Mouse (Mus musculus): ENCODE results near the gene Fabp3.

The Fabp3 gene

GRCm38 (mm10) chr4:130294513-130294912 is 13.9 kb upstream of the Fabp3 start:
- no peak for DNase-seq (ENCODE audit: low read depth, low spot score)

- no peak for DNase-seq (ENCODE audit: low read depth, low spot score)
Measured at GRCm38 (mm10) chr4:130295047-130295745, 13.2 kb upstream of the Fabp3 start.

- no peak for DNase-seq (ENCODE audit: low read depth, low spot score)
Measured at GRCm38 (mm10) chr4:130296243-130296965, 12.0 kb upstream of the Fabp3 start.

DNA sequence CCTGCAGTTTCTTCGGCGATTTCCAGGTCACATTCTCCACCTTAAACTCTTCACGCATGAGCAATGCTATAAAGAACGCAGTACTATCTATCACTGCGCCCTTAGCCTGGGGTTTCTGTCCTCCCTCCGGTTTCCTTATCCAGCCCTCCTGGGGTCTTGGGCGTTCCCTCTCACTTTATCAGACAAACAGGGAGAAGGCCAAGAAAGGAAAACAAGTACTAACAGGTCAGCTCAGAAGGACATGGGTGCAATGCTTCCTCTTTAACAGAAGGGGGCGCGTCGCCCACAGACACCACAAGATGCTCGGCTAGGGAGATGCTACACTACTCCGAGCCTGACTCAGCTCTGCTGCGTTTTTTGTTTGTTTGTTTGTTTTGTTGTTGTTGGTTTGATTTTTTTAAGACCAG is 11.3 kb upstream of the Fabp3 start:
- peak; percentile 57 for DNase-seq (ENCODE audit: low read depth, low spot score)

DNA sequence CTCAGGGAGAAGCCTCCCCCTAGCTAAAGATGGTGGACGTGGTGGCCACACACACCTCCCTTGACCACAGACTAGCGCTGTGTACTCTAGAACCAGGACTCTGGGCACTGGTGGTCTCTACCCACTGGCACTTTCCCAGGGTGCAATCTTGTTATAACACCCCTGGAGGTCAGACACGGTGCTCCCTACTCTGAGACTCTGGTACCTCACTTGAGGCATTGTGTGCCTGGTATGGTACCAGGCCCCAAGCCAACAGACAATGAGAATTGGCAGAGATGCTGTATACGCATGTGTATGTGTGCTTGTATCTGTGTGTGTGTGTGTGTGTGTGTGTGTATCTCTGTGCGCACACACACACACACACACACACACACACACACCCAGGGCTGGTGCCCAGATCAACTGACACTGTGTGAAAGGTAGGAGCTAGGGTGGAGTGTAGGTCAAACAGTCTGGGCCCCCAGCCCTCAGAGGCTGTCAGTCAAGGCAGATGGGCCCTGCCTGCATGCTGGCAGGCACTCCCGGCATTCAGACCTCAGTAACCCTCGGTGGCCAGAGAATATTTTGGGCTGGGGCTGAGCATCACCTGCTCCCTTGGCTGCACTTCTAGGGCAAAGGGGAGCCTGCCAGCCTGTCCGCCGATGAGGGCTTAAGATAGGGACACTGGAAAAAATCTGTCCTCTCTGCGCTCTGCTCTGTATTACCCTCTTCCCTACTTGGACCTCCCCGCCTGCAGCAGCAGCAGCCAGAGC is 9.3 kb upstream of the Fabp3 start:
- peak; percentile 92 for DNase-seq (ENCODE audit: low read depth, low spot score)

DNA sequence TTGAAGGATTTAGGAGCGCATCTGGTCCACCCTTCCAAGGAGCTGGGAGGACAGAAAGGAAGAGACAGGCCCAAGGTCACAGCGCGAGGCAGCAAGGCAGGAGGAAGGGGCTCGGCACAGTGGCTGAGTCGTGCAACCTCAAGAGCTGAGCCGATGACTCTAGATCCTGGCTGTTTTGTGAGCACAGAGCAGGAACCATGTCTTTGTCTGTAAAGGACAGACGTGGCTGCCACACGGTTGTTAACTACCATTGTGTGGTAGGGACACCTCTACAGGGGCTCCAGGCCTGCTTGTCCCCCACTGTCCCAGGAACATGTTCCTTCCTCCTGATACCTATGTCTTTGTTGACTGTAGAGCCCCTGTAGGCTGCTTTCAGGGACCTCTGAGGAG is 8.8 kb upstream of the Fabp3 start:
- no peak for DNase-seq (ENCODE audit: low read depth, low spot score)

DNA sequence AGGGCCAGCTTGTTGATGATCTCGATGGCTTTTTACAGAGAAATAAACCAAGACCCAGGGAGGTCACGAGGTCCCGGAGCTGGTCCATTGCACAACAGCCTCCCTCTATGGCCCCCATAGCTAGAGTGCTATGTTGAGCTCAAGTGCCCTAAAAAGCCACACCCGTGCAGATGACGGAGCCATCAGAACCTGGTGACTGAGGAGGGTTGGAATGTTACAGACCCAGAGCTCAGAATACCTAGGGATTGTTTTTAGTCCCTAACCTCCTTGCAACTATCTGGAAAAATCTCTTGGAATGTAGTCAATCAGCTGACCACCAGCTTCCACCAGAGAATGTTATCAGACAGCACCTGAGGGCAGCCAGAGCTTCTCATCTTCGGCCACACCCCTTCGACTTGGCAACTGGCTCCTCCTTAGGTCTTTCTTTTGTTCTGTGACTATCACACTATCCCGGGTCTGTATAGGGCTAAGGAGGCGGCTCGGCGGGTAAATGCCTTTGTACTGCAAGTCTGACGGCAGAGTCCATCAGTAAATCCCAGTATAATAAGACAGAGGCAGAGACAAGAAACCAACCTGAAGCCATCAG is 6.0 kb upstream of the Fabp3 start:
- DNase-seq (ENCODE audit: low read depth, low spot score), result no peak

DNA sequence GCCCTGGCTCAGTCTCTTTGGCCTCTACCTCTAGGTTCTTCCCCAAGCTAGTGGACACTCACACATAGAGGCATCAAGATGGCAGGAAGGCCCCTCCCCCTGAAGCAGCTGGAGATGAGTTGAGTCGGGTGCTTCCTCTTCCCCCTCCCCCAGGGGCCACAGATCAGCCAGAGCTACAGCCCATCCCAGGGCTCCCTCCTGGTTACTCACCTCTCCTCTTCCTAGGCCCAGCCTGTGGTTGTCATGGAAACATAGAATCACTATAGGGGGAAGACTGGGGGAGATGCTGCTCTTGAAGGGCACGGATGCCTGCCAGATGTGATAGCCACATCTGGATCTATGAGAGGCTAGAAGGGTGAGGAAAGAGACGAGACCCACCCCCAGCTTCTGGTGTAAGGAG is 3.6 kb upstream of the Fabp3 start:
- no peak for DNase-seq (ENCODE audit: low read depth, low spot score)

DNA sequence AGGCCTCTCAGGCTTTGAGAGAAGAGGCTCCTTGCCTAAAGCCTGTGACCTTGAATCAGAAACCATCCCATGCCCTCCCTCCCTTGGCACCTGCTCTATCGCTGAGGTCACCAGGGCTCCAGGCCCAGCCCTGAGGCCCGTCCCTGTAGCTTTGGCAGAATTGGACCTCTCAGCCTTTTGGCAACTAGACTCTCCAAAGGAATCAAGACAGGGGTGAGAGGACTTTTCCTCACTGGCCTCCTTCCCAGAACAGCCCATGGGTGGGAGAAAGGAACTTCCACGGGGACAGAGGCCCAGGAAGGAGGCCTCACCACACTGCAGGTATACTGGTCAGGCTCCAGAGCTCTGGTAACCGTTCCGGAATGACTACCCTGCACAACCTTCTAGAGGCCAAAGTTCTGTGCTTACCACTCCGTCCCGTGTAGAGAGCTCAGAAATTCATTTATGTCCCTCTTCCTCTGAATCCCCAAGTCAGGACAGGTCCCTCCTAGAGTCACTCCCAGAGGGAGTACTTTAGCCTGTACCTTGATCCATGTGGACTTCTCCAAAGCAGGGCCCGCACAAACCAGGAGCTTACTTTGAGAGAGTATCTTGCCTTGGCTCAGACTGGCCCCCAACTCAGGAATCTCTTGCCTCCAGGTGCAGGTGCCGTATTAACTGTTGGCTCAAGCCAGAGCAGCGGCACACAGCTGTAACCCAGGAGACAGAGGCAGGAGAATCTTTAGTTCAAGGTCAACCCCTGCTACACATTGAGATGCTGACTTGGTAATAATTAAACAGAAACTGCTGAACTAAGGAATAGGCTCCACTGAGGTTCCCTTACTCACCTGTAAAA is 1.4 kb upstream of the Fabp3 start:
- DNase-seq (ENCODE audit: low read depth, low spot score), result peak; percentile 81

- peak; percentile 56 for DNase-seq (ENCODE audit: low read depth, low spot score)
Measured at GRCm38 (mm10) chr4:130307851-130308230, 554 bp upstream of the Fabp3 start.

GRCm38 (mm10) chr4:130309254-130309653 is 859 bp downstream of the Fabp3 start:
- no peak for DNase-seq (ENCODE audit: low read depth, low spot score)

DNA sequence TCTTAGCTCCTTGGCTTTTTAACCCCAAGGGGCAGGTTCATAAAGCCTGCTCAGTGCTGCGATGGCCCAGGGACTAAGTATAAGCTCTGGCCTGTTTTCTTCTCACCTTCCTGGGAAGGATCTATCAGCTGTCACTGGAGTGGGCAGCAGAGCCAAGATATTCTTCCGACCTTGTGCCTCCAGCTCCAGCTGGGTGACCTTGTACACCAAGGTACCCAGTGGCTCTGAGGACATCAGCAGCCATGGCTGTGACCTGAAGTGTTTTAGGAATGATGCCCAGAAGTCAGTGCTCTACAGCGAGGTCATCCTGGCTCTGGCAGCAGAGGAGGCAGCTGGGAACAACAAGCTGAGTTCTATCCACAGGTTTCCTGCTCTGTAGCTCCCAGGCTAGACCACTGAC is 4.1 kb downstream of the Fabp3 start:
- DNase-seq (ENCODE audit: low read depth, low spot score), result peak; percentile 58

DNA sequence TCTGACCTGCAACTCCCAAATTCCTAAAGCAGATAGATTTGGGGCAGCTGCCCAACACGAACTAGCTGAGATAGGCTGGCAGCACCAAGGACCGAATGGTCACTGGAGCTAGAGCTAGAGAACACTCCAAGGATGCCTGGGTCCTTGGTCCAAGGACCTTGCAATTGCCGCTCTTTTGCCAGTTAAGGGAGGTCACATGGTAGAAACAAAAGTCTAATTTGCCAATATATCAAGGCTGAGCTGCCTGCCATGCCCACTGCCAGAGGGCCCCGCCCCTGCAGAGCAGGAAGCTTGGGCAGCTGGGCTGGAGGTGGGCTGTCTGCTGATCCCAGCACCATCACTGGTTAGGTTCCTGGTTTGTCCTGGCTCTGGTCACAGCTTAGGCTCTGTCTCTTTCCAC is 5.2 kb downstream of the Fabp3 start:
- DNase-seq (ENCODE audit: low read depth, low spot score), result no peak

DNA sequence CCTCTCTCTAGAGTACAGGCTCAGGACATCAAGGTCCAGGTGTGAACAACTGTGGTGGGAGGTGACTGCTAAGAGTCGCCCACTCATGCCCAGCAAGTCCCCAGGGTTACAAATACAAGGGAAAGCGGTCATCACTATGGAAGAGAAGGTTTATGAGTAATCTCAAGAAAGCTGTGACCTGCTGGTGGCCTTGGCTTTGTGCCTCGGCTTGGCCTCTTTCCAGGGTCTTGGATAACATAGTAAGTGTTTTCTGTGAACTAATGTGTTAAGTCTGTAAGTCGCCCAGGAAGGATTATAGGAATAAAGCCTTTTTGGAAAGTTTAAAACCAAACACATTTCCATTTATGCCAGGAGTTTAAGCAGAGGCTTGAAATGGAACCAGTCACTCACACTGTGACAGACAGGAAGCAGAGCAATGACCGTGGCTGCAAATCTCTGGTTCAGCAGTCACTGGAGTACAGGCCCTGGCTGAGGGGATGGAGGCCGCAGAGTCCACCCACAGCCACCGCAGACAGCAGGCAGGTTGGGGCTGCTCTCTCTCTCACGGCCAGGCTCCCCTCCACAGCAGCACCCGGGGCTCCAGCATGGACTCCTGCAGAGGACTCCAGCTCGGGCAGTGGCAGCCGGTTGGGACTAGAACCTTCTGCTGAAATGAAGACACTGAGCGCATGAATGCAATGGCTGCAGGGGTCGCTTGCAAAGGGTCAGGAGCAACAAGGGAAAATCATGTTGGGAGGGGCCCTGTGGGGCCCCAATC is 7.6 kb downstream of the Fabp3 start:
- no peak for DNase-seq (ENCODE audit: low read depth, low spot score)

GRCm38 (mm10) chr4:130316691-130317090 is 8.3 kb downstream of the Fabp3 start:
- no peak for DNase-seq (ENCODE audit: low read depth, low spot score)

DNA sequence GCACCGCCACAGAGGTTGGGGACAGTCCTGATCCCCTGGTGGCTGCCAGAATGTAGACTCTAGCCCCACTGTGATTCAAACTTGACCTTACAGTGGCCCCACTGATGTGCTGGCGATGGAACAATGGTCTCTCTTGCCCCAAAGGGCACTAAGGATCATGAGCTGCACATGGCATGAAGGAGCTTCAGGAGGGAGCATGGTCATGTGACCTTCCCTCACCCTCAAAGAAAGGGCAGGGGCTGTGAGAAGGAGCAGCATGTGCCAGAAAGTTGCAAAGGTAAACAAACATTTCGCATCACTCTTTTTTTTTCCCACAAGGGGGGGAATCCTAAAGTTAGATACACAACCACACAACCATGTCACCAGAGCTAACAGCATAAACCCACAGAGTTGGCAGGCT is 9.7 kb downstream of the Fabp3 start:
- no peak for DNase-seq (ENCODE audit: low read depth, low spot score)

DNA sequence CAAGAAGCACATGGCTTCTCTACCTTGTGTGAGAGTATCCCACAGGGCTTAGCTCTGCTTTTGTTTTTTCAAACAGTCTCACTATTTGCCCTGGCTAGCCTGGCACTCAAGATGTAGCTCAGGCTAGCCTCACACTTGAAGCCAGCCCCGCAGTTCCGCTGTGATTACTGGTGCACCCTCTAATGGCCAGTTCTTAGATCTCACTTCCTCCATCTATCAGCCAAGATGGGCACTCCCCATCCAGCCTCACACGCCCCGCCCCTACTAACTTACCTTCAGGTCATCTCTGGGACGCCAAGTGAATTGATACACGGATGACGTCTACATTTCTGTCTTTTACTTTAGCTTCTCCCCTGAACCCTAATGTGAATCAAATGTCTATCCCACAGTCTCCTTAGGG is 11.2 kb downstream of the Fabp3 start:
- no peak for DNase-seq (ENCODE audit: low read depth, low spot score)

GRCm38 (mm10) chr4:130321640-130322039 is 13.2 kb downstream of the Fabp3 start:
- DNase-seq (ENCODE audit: low read depth, low spot score), result no peak

- no peak for DNase-seq (ENCODE audit: low read depth, low spot score)
Measured at GRCm38 (mm10) chr4:130322567-130322966, 14.2 kb downstream of the Fabp3 start.

GRCm38 (mm10) chr4:130323165-130323564 is 14.8 kb downstream of the Fabp3 start:
- no peak for DNase-seq (ENCODE audit: low read depth, low spot score)

DNA sequence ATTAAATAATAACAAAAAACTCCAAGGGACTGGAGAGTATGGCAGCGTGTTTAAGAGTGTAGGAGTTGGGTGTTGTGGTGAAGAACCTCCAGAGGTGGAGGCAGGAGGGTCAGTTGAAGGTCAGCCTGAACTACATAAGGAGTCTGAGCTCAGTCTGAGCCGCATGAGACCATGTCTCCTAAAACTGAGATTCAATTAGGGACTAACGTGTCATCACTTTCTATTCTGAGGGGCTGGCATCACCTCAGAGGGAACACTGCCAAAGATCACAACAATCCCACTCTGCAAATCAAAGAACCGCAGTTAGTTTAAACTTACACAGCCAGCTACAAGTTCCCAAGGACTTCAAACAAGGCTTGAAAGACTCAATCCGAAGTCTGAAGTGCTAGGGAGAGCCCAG is 15.2 kb downstream of the Fabp3 start:
- DNase-seq (ENCODE audit: low read depth, low spot score), result peak; percentile 54

All from skeletal muscle tissue, adult 2 months (tissue).